20 mouse cellular contexts compared by ENCODE assay signal in genomic region chr7:68756656-68757204, GRCm38 (mm10). TPM values are rescaled to one million over a fixed set of nuclear protein-coding genes. Genes with fewer than 3 reads are reported as not detected.
DNase-seq lines count a peak whose midpoint lies in the region; ATAC-seq lines count a peak whose summit lies in the region.
"Had no signal": no experiment of that assay in that cellular context is flagged by ENCODE, and none has a peak within 500 bp of the region (broad histone marks: within the 10 kb centered on the region; RNA-seq: fewer than 3 reads in every experiment).

No protein-coding gene starts in this region.

- no peak overlapping the region for H3K4me2 ChIP-seq in kidney, embryonic 14.5 days (replicated peaks; ENCODE audit: low read depth, low read length)
- H3K4me2 ChIP-seq: embryonic facial prominence, embryonic 13.5 days; forebrain, embryonic 12.5 days; heart, embryonic 13.5 days; hindbrain, embryonic 12.5 days had no signal

- no peaks in the 10 kb centered on the region for H3K36me3 ChIP-seq in kidney, embryonic 14.5 days (ENCODE audit: control insufficient read depth, insufficient read depth, low read length)
- no peaks in the 10 kb centered on the region for H3K36me3 ChIP-seq in midbrain, embryonic 10.5 days
- H3K36me3 ChIP-seq: embryonic facial prominence, embryonic 13.5 days; forebrain, embryonic 12.5 days; heart, embryonic 13.5 days; hindbrain, embryonic 12.5 days had no signal

- ATAC-seq in kidney, embryonic 14.5 days (ENCODE audit: low FRiP score, low TSS enrichment) = no peak
- ATAC-seq in activated CD4-positive, CD25-positive, alpha-beta regulatory T cell, adult 4 months = peak; percentile 68
- ATAC-seq in inflammation-experienced regulatory T-cells, adult 6 months = peak; percentile 70
- ATAC-seq: forebrain, embryonic 16.5 days; hindbrain, embryonic 16.5 days had no signal

- no peaks in the 10 kb centered on the region for H3K27me3 ChIP-seq in kidney, embryonic 14.5 days (ENCODE audit: control insufficient read depth, insufficient read depth, low read length)
- H3K27me3 ChIP-seq in midbrain, embryonic 10.5 days (ENCODE audit: low read depth, poor library complexity, severe bottlenecking) = 0 out of 2 replicates have a peak, but pooled peaks cover 5% of the 10 kb centered on the region
- H3K27me3 ChIP-seq: embryonic facial prominence, embryonic 13.5 days; heart, embryonic 13.5 days; hindbrain, embryonic 12.5 days had no signal

- peak; percentile 55 for DNase-seq in kidney, adult 9 months
- no peak for DNase-seq in kidney, adult 18-20 months
- peak; percentile 30 to 36 for DNase-seq in kidney, postnatal 36 days
- DNase-seq in midbrain, embryonic 10.5 days (ENCODE audit: low spot score) = no peak
- DNase-seq: adrenal gland, postnatal 14 days; cerebellum, adult 18-20 months; cerebellum, adult 9-11 months; cerebellum, postnatal 36 days; gastrocnemius, postnatal 10 days; heart, adult 2 months; heart, postnatal 4 days had no signal

- H3K27ac ChIP-seq in kidney, embryonic 14.5 days (ENCODE audit: low read depth, low read length) = no peak overlapping the region
- no peak overlapping the region for H3K27ac ChIP-seq in midbrain, embryonic 10.5 days (replicated peaks)
- H3K27ac ChIP-seq: embryonic facial prominence, embryonic 13.5 days; forebrain, embryonic 12.5 days; heart, adult 2 months; heart, embryonic 13.5 days; hindbrain, embryonic 12.5 days had no signal

- WGBS in kidney, embryonic 14.5 days = 91% methylated on average over 6 of the region's 6 CpGs
- WGBS in midbrain, embryonic 10.5 days = 92% methylated on average over 6 of the region's 6 CpGs

- H3K4me1 ChIP-seq in kidney, embryonic 14.5 days (ENCODE audit: control insufficient read depth, insufficient read depth, low read length) = no peaks in the 10 kb centered on the region
- H3K4me1 ChIP-seq in midbrain, embryonic 10.5 days = no peaks in the 10 kb centered on the region
- H3K4me1 ChIP-seq: embryonic facial prominence, embryonic 13.5 days; forebrain, embryonic 12.5 days; heart, embryonic 13.5 days; hindbrain, embryonic 12.5 days had no signal

- no peaks in the 10 kb centered on the region for H3K9me3 ChIP-seq in kidney, embryonic 14.5 days (ENCODE audit: control insufficient read depth, low read length)
- H3K9me3 ChIP-seq in midbrain, embryonic 10.5 days (replicated peaks) = no peaks in the 10 kb centered on the region
- H3K9me3 ChIP-seq: embryonic facial prominence, embryonic 13.5 days; forebrain, embryonic 12.5 days; heart, embryonic 13.5 days; hindbrain, embryonic 12.5 days had no signal

- H3K4me3 ChIP-seq in kidney, embryonic 14.5 days (ENCODE audit: low read length) = no peak overlapping the region
- H3K4me3 ChIP-seq in midbrain, embryonic 10.5 days = no peak overlapping the region
- H3K4me3 ChIP-seq: embryonic facial prominence, embryonic 13.5 days; forebrain, embryonic 12.5 days; heart, adult 2 months; heart, embryonic 13.5 days; hindbrain, embryonic 12.5 days had no signal

- no peak overlapping the region for H3K9ac ChIP-seq in kidney, embryonic 14.5 days (ENCODE audit: low read depth, low read length)
- H3K9ac ChIP-seq: embryonic facial prominence, embryonic 13.5 days; forebrain, embryonic 12.5 days; heart, embryonic 13.5 days; hindbrain, embryonic 12.5 days had no signal

RNA-seq across cellular contexts. Expression of gene Arrdc4, which starts 7.7 kb away (rescaled TPM):
- 22.2 and 35.2 TPM in 2 replicates for polyA plus RNA-seq in kidney, embryonic 14.5 days (2014; fragmentation: Nextera tagmentation; extraction: Ambion mirVana)
- polyA plus RNA-seq in activated CD4-positive, CD25-positive, alpha-beta regulatory T cell, adult 4 months (2017; shearing (Covaris generic)) = 1 to 10 TPM; 1.1 to 2.1 TPM
- polyA plus RNA-seq in inflammation-experienced regulatory T-cells, adult 6 months (2017; shearing (Covaris generic)) = 1 to 10 TPM; 1.8 to 5.7 (median 4.8) TPM
- 16.7 and 19.7 TPM in 2 replicates for polyA plus RNA-seq in midbrain, embryonic 10.5 days (2016; fragmentation: Nextera tagmentation; extraction: Ambion mirVana)

Comparison
In these comparisons a context has a peak if more than half of its experiments do, and no peak if none do; other contexts are left out.
1. DNase-seq: peak in kidney, adult 9 months (single experiment) and kidney, postnatal 36 days (2 of 2); none in kidney, adult 18-20 months (single experiment) and midbrain, embryonic 10.5 days (single experiment).